Mouse (Mus musculus) heart, embryonic 12.5 days (tissue): ENCODE measurements around the gene Stk11ip. TPM values are rescaled to one million over a fixed set of nuclear protein-coding genes. Genes with fewer than 3 reads are reported as not detected.
A peak's percentile ranks its signal among the peaks of the same experiment; 100 is the strongest.

Experiments
- ATAC-seq: fragments of 200-750 bp; cut with Nextera tagmentation; 2 replicates; pipeline ENCODE4 v1.8.0; 2017; ENCODE audit warnings: moderate TSS enrichment, moderate library complexity; ENCODE audit not compliant: insufficient number of reproducible peaks, low FRiP score
- H3K27ac ChIP-seq: fragments of 300-500 bp; sonication (generic); 2 replicates; pipeline ENCODE4 v1.5.1; 2016; ENCODE audit warnings: mild to moderate bottlenecking, moderate library complexity; ENCODE audit not compliant: poor library complexity, severe bottlenecking
- H3K27me3 ChIP-seq: fragments of 300-500 bp; sonication (generic); replicated peaks from 2 replicates; pipeline ENCODE4 v1.6.1; 2016; ENCODE audit warnings: mild to moderate bottlenecking, moderate library complexity
- H3K36me3 ChIP-seq: fragments of 300-500 bp; sonication (generic); 2 replicates; pipeline ENCODE4 v1.6.1; 2016; ENCODE audit warnings: mild to moderate bottlenecking, moderate library complexity
- H3K4me1 ChIP-seq: fragments of 300-500 bp; sonication (generic); replicated peaks from 2 replicates; pipeline ENCODE4 v1.6.1; 2016; ENCODE audit warnings: mild to moderate bottlenecking
- H3K4me2 ChIP-seq: fragments of 300-500 bp; sonication (generic); 2 replicates; pipeline ENCODE4 v1.6.1; 2016; ENCODE audit warnings: mild to moderate bottlenecking, moderate library complexity
- H3K4me3 ChIP-seq: fragments of 300-500 bp; sonication (generic); 2 replicates; pipeline ENCODE4 v1.5.1; 2016; ENCODE audit warnings: mild to moderate bottlenecking
- H3K9ac ChIP-seq: fragments of 300-500 bp; sonication (generic); 2 replicates; pipeline ENCODE4 v1.6.1; 2016; ENCODE audit warnings: mild to moderate bottlenecking, moderate library complexity
- H3K9me3 ChIP-seq: fragments of 300-500 bp; sonication (generic); replicated peaks from 2 replicates; pipeline ENCODE4 v1.6.1; 2016; ENCODE audit warnings: mild to moderate bottlenecking, moderate library complexity
- WGBS: fragments of 180-500 bp; shearing (Covaris S2); methylation state at CpG from one replicate; pipeline ENCODE4 v1.1.7; 2016; 5-methylcytosine and 5-hydroxymethylcytosine counted together
- polyA plus RNA-seq: library from polyadenylated mRNA; unstranded; fragments of >200 nt; fragmentation: Nextera tagmentation; extraction: Ambion mirVana; gene quantifications from 2 replicates; pipeline ENCODE4 v1.2.1, GENCODE M21; 2016

Gene Stk11ip
- polyA plus RNA-seq, 1 experiment from 2014 or later: 20.5 TPM

DNA sequence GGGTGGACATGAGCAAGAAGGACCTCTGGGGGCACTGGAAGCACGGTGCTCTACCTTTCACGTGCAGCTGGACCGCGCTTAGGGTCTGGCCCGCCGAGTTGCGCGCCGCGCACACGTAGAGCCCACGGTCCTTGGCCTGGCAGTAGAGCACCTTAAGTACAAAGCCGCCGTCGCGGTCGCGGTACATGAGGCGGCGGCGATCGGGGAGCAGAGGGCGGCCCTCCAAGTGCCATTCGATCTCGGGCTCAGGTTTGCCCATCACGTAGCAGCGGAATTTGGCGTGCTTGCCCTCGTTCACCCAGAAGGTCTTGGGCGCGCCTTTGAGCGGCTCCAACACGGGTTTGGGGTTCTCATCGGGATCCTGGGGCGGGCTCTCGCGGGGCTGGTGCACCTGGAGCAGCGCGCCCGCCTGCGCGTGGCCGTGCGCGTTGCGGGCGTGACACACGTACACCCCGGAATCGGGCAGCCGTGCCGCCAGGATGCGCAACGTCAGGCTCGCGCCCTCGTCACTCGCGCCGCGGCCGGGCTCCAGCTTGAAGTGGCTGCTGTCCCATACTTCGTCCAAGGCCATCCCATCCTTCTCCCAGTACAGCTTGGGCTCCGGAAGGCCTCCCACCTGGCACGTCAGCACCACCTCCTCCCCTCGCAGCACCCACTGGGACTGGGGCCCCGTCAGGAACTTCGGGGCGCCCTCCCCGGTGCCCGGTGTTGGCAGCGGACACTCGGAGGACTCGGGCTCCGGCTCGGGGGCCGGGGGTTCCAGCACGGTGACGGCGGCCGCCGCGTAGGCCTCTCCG lies 16.0 kb upstream of the Stk11ip start:
- H3K4me1 ChIP-seq: peaks cover 53% of the 10 kb centered on the region
- peak overlapping the region; percentile 96 for H3K9ac ChIP-seq
- peak; percentile 13; the same call in 1 of the 2 replicates for ATAC-seq
- peak overlapping the region; percentile 99 for H3K27ac ChIP-seq
- peak overlapping the region; percentile 73 for H3K4me3 ChIP-seq
- peak overlapping the region; percentile 87 for H3K4me2 ChIP-seq
- peaks cover 40% of the 10 kb centered on the region for H3K36me3 ChIP-seq
- under 1% methylated on average over 83 of the region's 84 CpGs for WGBS
- H3K27me3 ChIP-seq: no peaks in the 10 kb centered on the region
- no peaks in the 10 kb centered on the region for H3K9me3 ChIP-seq

DNA sequence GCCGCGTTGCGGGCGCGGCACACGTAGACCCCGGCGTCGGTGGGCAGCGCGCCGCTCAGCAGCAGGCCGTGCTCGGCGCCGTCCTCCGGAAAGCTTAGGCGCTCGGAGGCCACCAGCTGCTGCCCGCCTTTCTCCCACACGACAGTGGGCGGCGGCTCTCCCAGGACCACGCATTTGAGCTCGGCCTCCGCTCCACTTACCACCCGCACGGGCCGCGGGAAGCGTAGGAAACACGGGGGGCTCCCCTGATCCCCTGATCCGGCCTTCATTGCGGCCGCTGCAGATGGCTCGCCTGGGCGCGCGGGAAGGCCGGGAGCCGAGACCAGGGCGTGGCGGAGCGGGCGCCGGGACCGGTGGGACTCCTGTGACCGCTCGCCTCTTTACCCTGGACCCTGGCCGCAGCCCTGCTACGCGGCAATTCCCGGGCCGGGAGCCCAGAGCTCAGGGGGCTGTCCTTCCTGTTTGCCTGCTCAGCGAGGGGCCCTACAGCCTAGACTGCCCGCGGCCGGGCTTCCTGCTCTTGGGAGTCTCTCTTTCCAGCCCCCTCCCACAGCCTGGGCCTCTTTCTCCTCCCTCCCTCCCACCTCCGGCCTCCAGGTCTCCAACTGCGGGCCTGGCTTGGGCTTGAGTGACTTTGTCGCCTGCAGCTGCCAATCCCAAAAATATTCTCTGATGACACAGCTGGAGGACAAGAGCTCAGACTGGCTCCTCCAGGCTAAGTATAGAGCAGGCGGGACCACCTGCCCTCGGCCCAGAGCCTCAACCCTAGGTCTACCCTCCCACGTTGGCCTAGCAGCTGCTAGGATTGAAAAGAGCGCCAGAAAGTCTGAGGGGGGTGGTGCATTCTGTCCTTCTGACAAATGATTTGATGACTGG lies 15.1 kb upstream of the Stk11ip start, which contains the start of gene Obsl1:
Gene Obsl1 (minus strand): TSS at position 497 of the 876 bp plus-strand sequence.
- H3K4me1 ChIP-seq: peaks cover 60% of the 10 kb centered on the region
- peak within 1 kb of the TSS; percentile 73 for H3K4me3 ChIP-seq
- peak within 1 kb of the TSS; percentile 99 for H3K27ac ChIP-seq
- no peaks in the 10 kb centered on the region for H3K27me3 ChIP-seq
- ATAC-seq: peak; percentile 90
- H3K9ac ChIP-seq: peak within 1 kb of the TSS; percentile 96
- under 1% methylated on average over 65 of the region's 65 CpGs for WGBS
- peak within 1 kb of the TSS; percentile 87 for H3K4me2 ChIP-seq
- peaks cover 31% of the 10 kb centered on the region for H3K36me3 ChIP-seq
- H3K9me3 ChIP-seq: no peaks in the 10 kb centered on the region

DNA sequence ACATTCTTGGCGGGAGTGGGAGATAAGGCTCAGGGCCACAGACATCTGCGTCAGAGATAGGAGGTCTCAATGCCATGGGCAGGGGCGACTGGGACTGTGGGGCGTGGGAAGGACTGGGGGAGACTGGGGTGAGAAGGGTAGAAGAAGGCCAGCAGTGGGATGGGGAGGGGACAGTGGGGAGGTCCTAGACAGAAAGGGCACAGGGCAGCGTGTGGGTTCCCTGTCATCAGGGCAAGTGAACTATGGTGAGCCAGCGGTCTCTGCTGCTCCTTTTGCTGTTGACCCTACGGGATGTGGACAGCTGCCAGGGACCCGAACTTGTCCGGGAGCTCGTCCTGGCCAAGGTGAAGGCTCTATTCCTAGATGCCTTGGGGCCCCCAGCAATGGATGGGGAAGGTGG lies 14.3 kb upstream of the Stk11ip start, which contains the start of gene Inha:
Gene Inha (plus strand): TSS at position 72 of the 400 bp plus-strand sequence.
- Histone ChIP-seq H3K4me3 (peak within 1 kb of the TSS; percentile 73), H3K9me3 (no peaks in the 10 kb centered on the region), H3K4me1 (peaks cover 69% of the 10 kb centered on the region), H3K9ac (peak within 1 kb of the TSS; percentile 96), H3K27me3 (no peaks in the 10 kb centered on the region), H3K27ac (peak within 1 kb of the TSS; percentile 99), H3K36me3 (peaks cover 23% of the 10 kb centered on the region), H3K4me2 (peak within 1 kb of the TSS; percentile 87)
- no peak for ATAC-seq
- WGBS: 24% methylated on average over 10 of the region's 10 CpGs

GRCm38 (mm10) chr1:75509586-75509985 lies 11.7 kb upstream of the Stk11ip start:
- H3K4me1 ChIP-seq: peaks cover 62% of the 10 kb centered on the region
- no peak for ATAC-seq
- H3K4me3 ChIP-seq: no peak overlapping the region
- H3K36me3 ChIP-seq: peaks cover 1% of the 10 kb centered on the region; the same call in 1 of the 2 replicates
- WGBS: 40% methylated on average over 20 of the region's 20 CpGs
- H3K27ac ChIP-seq: peak overlapping the region; percentile 99
- no peak overlapping the region for H3K9ac ChIP-seq
- no peak overlapping the region; the same call in 1 of the 2 replicates for H3K4me2 ChIP-seq
- H3K9me3 ChIP-seq: no peaks in the 10 kb centered on the region
- H3K27me3 ChIP-seq: no peaks in the 10 kb centered on the region

DNA sequence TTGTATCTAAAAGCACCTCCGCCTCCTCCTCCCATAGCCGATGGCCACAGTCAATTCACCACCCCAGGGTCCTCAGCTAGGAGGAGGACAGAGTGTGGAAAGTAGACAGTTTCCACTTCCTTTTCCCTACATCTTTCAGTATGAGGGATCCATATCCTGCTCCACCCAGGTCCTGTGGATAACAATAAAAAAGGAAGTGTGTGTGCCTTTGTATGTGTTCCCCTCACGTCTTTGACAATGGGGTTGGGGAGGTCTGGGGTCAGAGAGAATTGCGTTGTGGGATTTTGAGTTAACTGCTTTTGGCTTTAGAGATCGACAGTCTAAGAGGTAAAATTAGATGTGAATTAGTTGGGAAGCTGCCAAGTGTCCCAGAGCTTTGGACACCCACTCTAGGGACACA lies 11.2 kb upstream of the Stk11ip start:
- Histone ChIP-seq H3K27me3 (no peaks in the 10 kb centered on the region), H3K4me2 (peak overlapping the region; percentile 7; the same call in 1 of the 2 replicates), H3K4me1 (peaks cover 65% of the 10 kb centered on the region), H3K9me3 (no peaks in the 10 kb centered on the region), H3K4me3 (no peak overlapping the region), H3K27ac (peak overlapping the region; percentile 99), H3K36me3 (no peaks in the 10 kb centered on the region), H3K9ac (no peak overlapping the region)
- WGBS: 46% methylated on average over 5 of the region's 5 CpGs
- ATAC-seq: no peak

DNA sequence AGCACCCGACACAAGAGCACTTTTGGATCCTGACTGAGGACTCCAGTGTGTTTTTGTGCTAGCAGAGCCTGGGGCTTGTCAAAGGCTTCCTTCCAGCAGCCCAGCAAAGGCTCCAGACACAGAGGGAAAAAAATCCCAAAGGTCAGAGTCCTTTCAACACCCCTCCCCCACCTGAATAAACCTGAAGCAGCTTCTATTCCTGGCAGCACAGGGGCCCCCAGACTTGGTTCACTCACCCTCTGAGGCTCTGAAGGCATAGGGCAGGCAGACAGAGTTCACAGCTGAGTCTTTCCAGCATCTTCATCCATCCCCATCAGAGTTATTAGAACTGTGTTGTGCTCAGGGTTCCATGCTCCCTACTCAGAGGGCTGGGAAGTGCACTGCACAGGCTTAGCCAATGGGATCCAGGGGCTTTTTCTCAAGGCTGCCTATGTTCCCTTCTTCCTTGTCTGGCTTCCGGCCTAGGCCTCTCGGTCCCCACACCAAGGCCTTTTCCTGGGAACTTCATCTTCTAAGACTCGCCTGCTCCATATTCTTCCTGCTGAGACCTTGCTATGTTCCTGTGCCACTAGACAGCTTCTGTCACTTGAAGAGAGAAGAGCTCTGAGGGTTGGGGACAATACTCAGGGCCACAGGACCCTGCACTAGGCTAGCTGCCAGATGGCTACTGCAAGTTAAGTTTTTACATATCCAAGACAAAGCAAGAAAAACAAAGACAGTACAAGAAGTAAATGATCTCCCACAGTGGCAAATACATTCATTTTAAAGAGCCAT lies 9.7 kb upstream of the Stk11ip start:
- Histone ChIP-seq H3K4me3 (no peak overlapping the region), H3K27ac (peak overlapping the region; percentile 99), H3K9ac (0 out of 2 replicates have a peak overlapping the region, but pooled peaks have one; percentile 51), H3K27me3 (no peaks in the 10 kb centered on the region), H3K4me1 (peaks cover 72% of the 10 kb centered on the region), H3K4me2 (peak overlapping the region; percentile 31; the same call in 1 of the 2 replicates), H3K36me3 (no peaks in the 10 kb centered on the region), H3K9me3 (no peaks in the 10 kb centered on the region)
- peak; percentile 18; the same call in 1 of the 2 replicates for ATAC-seq
- WGBS: 20% methylated on average over 4 of the region's 4 CpGs

GRCm38 (mm10) chr1:75512550-75512949 lies 8.8 kb upstream of the Stk11ip start:
- no peaks in the 10 kb centered on the region for H3K27me3 ChIP-seq
- H3K36me3 ChIP-seq: no peaks in the 10 kb centered on the region
- no peak overlapping the region for H3K4me3 ChIP-seq
- no peak for ATAC-seq
- no peak overlapping the region for H3K4me2 ChIP-seq
- no peaks in the 10 kb centered on the region for H3K9me3 ChIP-seq
- H3K9ac ChIP-seq: no peak overlapping the region
- H3K4me1 ChIP-seq: peaks cover 72% of the 10 kb centered on the region
- H3K27ac ChIP-seq: peak overlapping the region; percentile 99
- 85% methylated on average over 3 of the region's 3 CpGs for WGBS

- Histone ChIP-seq H3K9me3 (no peaks in the 10 kb centered on the region), H3K4me1 (peaks cover 66% of the 10 kb centered on the region), H3K36me3 (no peaks in the 10 kb centered on the region), H3K9ac (peak overlapping the region; percentile 16; the same call in 1 of the 2 replicates), H3K27me3 (no peaks in the 10 kb centered on the region), H3K27ac (peak overlapping the region; percentile 41; the same call in 1 of the 2 replicates), H3K4me2 (no peak overlapping the region), H3K4me3 (no peak overlapping the region)
- ATAC-seq: no peak
- 49% methylated on average over 15 of the region's 15 CpGs for WGBS
These were observed 4.5 kb upstream of the Stk11ip start for GRCm38 (mm10) chr1:75516703-75517380.

DNA sequence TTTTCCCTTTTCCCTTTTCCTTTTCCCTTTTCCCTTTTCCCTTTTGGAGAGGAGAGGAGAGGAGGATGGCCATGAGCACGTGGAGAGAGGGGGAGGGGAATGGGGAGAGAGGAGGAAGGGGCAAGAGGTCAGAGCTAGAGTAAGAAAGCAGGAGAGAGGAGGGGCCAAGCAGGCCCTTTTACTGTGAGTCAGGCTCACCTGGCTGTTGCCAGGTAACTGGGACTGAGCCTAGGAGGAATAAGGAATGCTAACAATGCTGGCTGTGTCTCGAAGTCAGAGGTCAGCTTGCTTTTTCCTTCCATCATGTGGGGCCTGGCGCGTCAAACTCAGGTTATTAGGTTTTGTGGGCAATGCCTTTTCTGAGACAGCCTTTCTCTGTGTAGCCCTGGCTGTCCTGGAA lies 3.3 kb upstream of the Stk11ip start:
- H3K9me3 ChIP-seq: no peaks in the 10 kb centered on the region
- no peak overlapping the region for H3K27ac ChIP-seq
- WGBS: 70% methylated on average over 3 of the region's 4 CpGs
- no peak for ATAC-seq
- no peak overlapping the region for H3K9ac ChIP-seq
- H3K4me2 ChIP-seq: no peak overlapping the region
- H3K4me1 ChIP-seq: peaks cover 58% of the 10 kb centered on the region
- H3K27me3 ChIP-seq: no peaks in the 10 kb centered on the region
- no peak overlapping the region for H3K4me3 ChIP-seq
- H3K36me3 ChIP-seq: no peaks in the 10 kb centered on the region

DNA sequence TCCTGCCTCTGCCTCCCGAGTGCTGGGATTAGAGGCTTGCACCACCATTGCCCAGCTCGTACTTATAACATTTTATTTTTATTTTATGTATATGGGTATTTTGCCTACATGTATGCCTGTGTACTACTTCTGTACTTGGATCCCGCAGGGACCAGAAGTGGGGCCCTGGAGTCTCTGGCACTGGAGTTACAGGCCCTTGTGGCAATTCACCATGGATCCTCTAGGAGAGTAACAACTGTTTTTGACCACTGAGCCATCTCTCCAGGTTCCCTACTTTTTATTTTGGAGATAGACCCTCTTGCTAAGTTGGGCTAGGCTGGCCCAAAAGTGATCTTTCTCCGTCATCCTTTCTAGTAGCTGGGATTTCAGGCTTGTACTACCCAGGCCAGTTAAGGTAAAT lies 2.9 kb upstream of the Stk11ip start:
- Histone ChIP-seq H3K36me3 (no peaks in the 10 kb centered on the region), H3K9ac (no peak overlapping the region), H3K4me2 (no peak overlapping the region), H3K27ac (no peak overlapping the region), H3K4me3 (no peak overlapping the region), H3K4me1 (peaks cover 54% of the 10 kb centered on the region), H3K27me3 (no peaks in the 10 kb centered on the region), H3K9me3 (no peaks in the 10 kb centered on the region)
- no peak for ATAC-seq
- 95% methylated on average over 4 of the region's 4 CpGs for WGBS
